Mouse (Mus musculus) cerebellum, adult 9-11 months (tissue): Measurements from ENCODE around the gene Nans.

Experiments used
- DNase-seq: peaks from one replicate; pipeline ENCODE4 v3.0.0; 2022

Gene Nans

GRCm38 (mm10) chr4:46485696-46486417 is 3.2 kb upstream of the Nans start:
- no peak for DNase-seq

GRCm38 (mm10) chr4:46487348-46487747 is 1.7 kb upstream of the Nans start:
- DNase-seq, result peak; percentile 50

- DNase-seq, result no peak
Observed at GRCm38 (mm10) chr4:46493071-46493470, 4.0 kb downstream of the Nans start.

- DNase-seq, result no peak
Observed at GRCm38 (mm10) chr4:46495543-46495942, 6.5 kb downstream of the Nans start.

GRCm38 (mm10) chr4:46497286-46497892 is 8.3 kb downstream of the Nans start:
- DNase-seq, result peak; percentile 66

- DNase-seq, result no peak
Observed at GRCm38 (mm10) chr4:46498511-46498910, 9.5 kb downstream of the Nans start.

GRCm38 (mm10) chr4:46498976-46499375 is 9.9 kb downstream of the Nans start:
- DNase-seq, result peak; percentile 52

GRCm38 (mm10) chr4:46502606-46503502 is 13.8 kb downstream of the Nans start:
- DNase-seq, result no peak

- no peak for DNase-seq
Observed at GRCm38 (mm10) chr4:46503881-46504280, 14.8 kb downstream of the Nans start.

- peak; percentile 50 for DNase-seq
Observed at GRCm38 (mm10) chr4:46505361-46506057, 16.5 kb downstream of the Nans start.

- peak; percentile 92 for DNase-seq
Observed at GRCm38 (mm10) chr4:46506801-46507610, 18.0 kb downstream of the Nans start.

- DNase-seq, result peak; percentile 72
Observed at GRCm38 (mm10) chr4:46507736-46508460, 18.9 kb downstream of the Nans start.

- DNase-seq, result no peak
Observed at GRCm38 (mm10) chr4:46520491-46520890, 31.4 kb downstream of the Nans start.

- no peak for DNase-seq
Observed at GRCm38 (mm10) chr4:46521457-46521856, 32.4 kb downstream of the Nans start.

GRCm38 (mm10) chr4:46523324-46523723 is 34.3 kb downstream of the Nans start:
- no peak for DNase-seq

GRCm38 (mm10) chr4:46526226-46526625 is 37.2 kb downstream of the Nans start:
- DNase-seq, result no peak

GRCm38 (mm10) chr4:46526798-46527557 is 37.9 kb downstream of the Nans start:
- no peak for DNase-seq

- no peak for DNase-seq
Observed at GRCm38 (mm10) chr4:46527558-46527926, 38.5 kb downstream of the Nans start.

- DNase-seq, result no peak
Observed at GRCm38 (mm10) chr4:46529722-46530121, 40.7 kb downstream of the Nans start.

- no peak for DNase-seq
Observed at GRCm38 (mm10) chr4:46532511-46532910, 43.5 kb downstream of the Nans start.

- no peak for DNase-seq
Observed at GRCm38 (mm10) chr4:46532926-46533325, 43.9 kb downstream of the Nans start.
